Mouse (Mus musculus) midbrain, embryonic 14.5 days (tissue): Measurements from ENCODE around the gene Gm11011. TPM values are rescaled to one million over a fixed set of nuclear protein-coding genes. Genes with fewer than 3 reads are reported as not detected.
"Not testable (repeated sequence)": the region's sequence is repeated elsewhere in the genome, so short reads cannot be mapped to it uniquely, and the experiment has no call there.

Experiments
- ATAC-seq: fragments of 200-750 bp; cut with Nextera tagmentation; 2 replicates; pipeline ENCODE4 v1.8.0; 2017; ENCODE audit warnings: moderate number of reproducible peaks, moderate library complexity; ENCODE audit not compliant: low FRiP score, low TSS enrichment
- DNase-seq: peaks from one replicate; pipeline ENCODE4 v3.0.0-alpha.2; 2015
- H3K27ac ChIP-seq: fragments of 300-500 bp; sonication (generic); replicated peaks from 2 replicates; pipeline ENCODE4 v1.5.1; 2014; ENCODE audit warnings: mild to moderate bottlenecking, low read depth, low read length, moderate library complexity
- H3K27me3 ChIP-seq: fragments of 300-500 bp; sonication (generic); 2 replicates; pipeline ENCODE4 v1.6.1; 2014; ENCODE audit warnings: low read length, control low read depth, mixed read lengths; ENCODE audit not compliant: control insufficient read depth, insufficient read depth
- H3K36me3 ChIP-seq: fragments of 300-500 bp; sonication (generic); 2 replicates; pipeline ENCODE4 v1.6.1; 2014; ENCODE audit warnings: low read length, control low read depth; ENCODE audit not compliant: control insufficient read depth, insufficient read depth
- H3K4me1 ChIP-seq: fragments of 300-500 bp; sonication (generic); 2 replicates; pipeline ENCODE4 v1.6.1; 2014; ENCODE audit warnings: mild to moderate bottlenecking, antibody characterized with exemption, low read length, control low read depth; ENCODE audit not compliant: control insufficient read depth, insufficient read depth
- H3K4me2 ChIP-seq: fragments of 300-500 bp; sonication (generic); 2 replicates; pipeline ENCODE4 v1.6.1; 2014; ENCODE audit warnings: mild to moderate bottlenecking, low read length, moderate library complexity
- H3K4me3 ChIP-seq: fragments of 300-500 bp; sonication (generic); replicated peaks from 2 replicates; pipeline ENCODE4 v1.5.1; 2014; ENCODE audit warnings: low read depth, low read length
- H3K9ac ChIP-seq: fragments of 300-500 bp; sonication (generic); replicated peaks from 2 replicates; pipeline ENCODE4 v1.6.1; 2014; ENCODE audit warnings: mild to moderate bottlenecking, low read length, moderate library complexity
- H3K9me3 ChIP-seq: fragments of 300-500 bp; sonication (generic); 2 replicates; pipeline ENCODE4 v1.6.1; 2016; ENCODE audit warnings: low read length, control low read depth, mixed read lengths; ENCODE audit not compliant: control insufficient read depth
- WGBS: fragments of 180-500 bp; shearing (Covaris S2); extraction: QIAGEN DNeasy Blood & Tissue Kit; methylation state at CpG from one replicate; pipeline ENCODE4 v1.1.7; 2014; 5-methylcytosine and 5-hydroxymethylcytosine counted together
- polyA plus RNA-seq: library from polyadenylated mRNA; unstranded; fragments of >200 nt; fragmentation: Nextera tagmentation; extraction: Ambion mirVana; gene quantifications from 2 replicates; pipeline ENCODE4 v1.2.1, GENCODE M21; 2014

The Gm11011 gene
- polyA plus RNA-seq = not detected in 2 replicates

- DNase-seq, H3K4me3 ChIP-seq, H3K27me3 ChIP-seq, H3K4me2 ChIP-seq, H3K27ac ChIP-seq, H3K4me1 ChIP-seq, H3K36me3 ChIP-seq, H3K9ac ChIP-seq, H3K9me3 ChIP-seq, ATAC-seq: not testable (repeated sequence)
These were observed at the start of gene Gm11011 for GRCm38 (mm10) chr2:169587645-169588044. Gm11011 (minus strand) TSS chr2:169587745.

GRCm38 (mm10) chr2:169636414-169636813 lies 48.9 kb upstream of the Gm11011 start:
- ATAC-seq = no peak
- H3K4me3 ChIP-seq = no peak overlapping the region
- peak overlapping the region; percentile 93 for H3K4me2 ChIP-seq
- H3K36me3 ChIP-seq = no peaks in the 10 kb centered on the region
- H3K9me3 ChIP-seq = no peaks in the 10 kb centered on the region
- DNase-seq = no peak
- H3K27ac ChIP-seq = no peak overlapping the region
- H3K9ac ChIP-seq = no peak overlapping the region
- 78% methylated on average over 4 of the region's 4 CpGs for WGBS
- no peaks in the 10 kb centered on the region for H3K27me3 ChIP-seq
- peaks cover 7% of the 10 kb centered on the region; the same call in 1 of the 2 replicates for H3K4me1 ChIP-seq

GRCm38 (mm10) chr2:169635428-169635827 lies 47.9 kb upstream of the Gm11011 start:
- H3K9me3 ChIP-seq = no peaks in the 10 kb centered on the region
- no peak overlapping the region for H3K27ac ChIP-seq
- H3K36me3 ChIP-seq = no peaks in the 10 kb centered on the region
- H3K4me2 ChIP-seq = peak overlapping the region; percentile 93
- no peak for ATAC-seq
- 51% methylated on average over 7 of the region's 7 CpGs for WGBS
- no peak for DNase-seq
- H3K4me1 ChIP-seq = peaks cover 7% of the 10 kb centered on the region; the same call in 1 of the 2 replicates
- no peaks in the 10 kb centered on the region for H3K27me3 ChIP-seq
- H3K9ac ChIP-seq = no peak overlapping the region
- peak overlapping the region; percentile 52 for H3K4me3 ChIP-seq

- ATAC-seq (no peak), DNase-seq (no peak)
- peak overlapping the region; percentile 73; the same call in 1 of the 2 replicates for H3K9ac ChIP-seq
- peak overlapping the region; percentile 93 for H3K4me2 ChIP-seq
- no peaks in the 10 kb centered on the region for H3K9me3 ChIP-seq
- no peak overlapping the region; the same call in 1 of the 2 replicates for H3K27ac ChIP-seq
- H3K27me3 ChIP-seq = no peaks in the 10 kb centered on the region
- H3K36me3 ChIP-seq = no peaks in the 10 kb centered on the region
- WGBS = 59% methylated on average over 17 of the region's 17 CpGs
- H3K4me3 ChIP-seq = peak overlapping the region; percentile 52
- H3K4me1 ChIP-seq = peaks cover 7% of the 10 kb centered on the region; the same call in 1 of the 2 replicates
These were observed 47.3 kb upstream of the Gm11011 start for GRCm38 (mm10) chr2:169634619-169635382.

- H3K4me3 ChIP-seq = peak overlapping the region; percentile 52
These were observed 46.1 kb upstream of the Gm11011 start for GRCm38 (mm10) chr2:169633491-169634289.

GRCm38 (mm10) chr2:169632338-169633151 lies 45.0 kb upstream of the Gm11011 start, which contains the start of gene Tshz2:
Tshz2 (plus strand) TSS chr2:169633013.
- DNase-seq = peak; percentile 77
- Histone ChIP-seq H3K4me2 (peak within 1 kb of the TSS; percentile 93), H3K27ac (peak within 1 kb of the TSS; percentile 67), H3K9ac (peak within 1 kb of the TSS; percentile 73), H3K4me1 (peaks cover 5% of the 10 kb centered on the region; the same call in 1 of the 2 replicates), H3K36me3 (no peaks in the 10 kb centered on the region), H3K9me3 (no peaks in the 10 kb centered on the region), H3K4me3 (peak within 1 kb of the TSS; percentile 52), H3K27me3 (no peaks in the 10 kb centered on the region)
- peak; percentile 57 for ATAC-seq
- WGBS = under 1% methylated on average over 22 of the region's 22 CpGs

More at GRCm38 (mm10) chr2:169633491-169634289, 46.1 kb upstream of the Gm11011 start:
- no peaks in the 10 kb centered on the region for H3K36me3 ChIP-seq
- no peaks in the 10 kb centered on the region for H3K27me3 ChIP-seq
- peak overlapping the region; percentile 73 for H3K9ac ChIP-seq
- peak overlapping the region; percentile 67 for H3K27ac ChIP-seq
- WGBS = under 1% methylated on average over 38 of the region's 38 CpGs
- no peak for ATAC-seq
- H3K4me1 ChIP-seq = peaks cover 7% of the 10 kb centered on the region; the same call in 1 of the 2 replicates
- no peaks in the 10 kb centered on the region for H3K9me3 ChIP-seq
- peak overlapping the region; percentile 93 for H3K4me2 ChIP-seq
- peak; percentile 66 for DNase-seq

GRCm38 (mm10) chr2:169630070-169630469 lies 42.5 kb upstream of the Gm11011 start:
- Histone ChIP-seq H3K4me3 (no peak overlapping the region), H3K4me2 (no peak overlapping the region), H3K27me3 (no peaks in the 10 kb centered on the region), H3K9me3 (no peaks in the 10 kb centered on the region), H3K4me1 (no peaks in the 10 kb centered on the region), H3K9ac (no peak overlapping the region), H3K27ac (no peak overlapping the region), H3K36me3 (no peaks in the 10 kb centered on the region)
- WGBS = 86% methylated on average over 3 of the region's 3 CpGs
- ATAC-seq = no peak
- DNase-seq = no peak

- ATAC-seq (no peak), DNase-seq (peak; percentile 75)
- Histone ChIP-seq H3K4me2 (no peak overlapping the region), H3K27me3 (no peaks in the 10 kb centered on the region), H3K27ac (no peak overlapping the region), H3K4me3 (no peak overlapping the region), H3K4me1 (no peaks in the 10 kb centered on the region), H3K9ac (no peak overlapping the region), H3K9me3 (no peaks in the 10 kb centered on the region), H3K36me3 (no peaks in the 10 kb centered on the region)
- WGBS = 54% methylated on average over 15 of the region's 15 CpGs
These were observed 33.7 kb upstream of the Gm11011 start for GRCm38 (mm10) chr2:169621201-169621710.
